Mouse (Mus musculus): Measurements from ENCODE around the gene Plppr1.

DNA sequence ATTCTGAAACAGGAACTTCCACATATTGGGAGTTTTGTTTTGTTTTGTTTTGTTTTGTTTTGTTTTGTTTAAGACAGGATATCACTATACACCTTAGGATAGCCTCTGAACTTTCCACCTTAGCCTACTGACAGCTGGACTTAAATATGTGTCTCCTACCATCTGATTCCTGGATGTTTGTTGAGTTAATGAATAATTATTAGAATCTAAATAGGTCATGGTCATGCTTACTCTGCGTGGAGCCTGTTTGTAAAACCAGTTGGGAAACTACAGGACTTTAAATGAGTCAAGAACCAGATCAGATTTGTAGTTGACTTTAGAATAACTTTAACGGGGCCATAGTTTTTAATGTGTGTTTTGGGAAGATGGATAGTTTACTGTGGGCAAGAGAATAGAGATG, 40.4 kb downstream of the Plppr1 start:
- TF ChIP-seq E2F4 (IDR thresholded peaks at IDR 0.05; ENCODE audit: insufficient read depth) (no peak), POLR2A (IDR thresholded peaks at IDR 0.05; ENCODE audit: insufficient read length, low read depth) (no peak), POLR2AphosphoS2 (IDR thresholded peaks at IDR 0.05; ENCODE audit: insufficient read length, low read depth) (no peak), TCF3 (IDR thresholded peaks at IDR 0.05; ENCODE audit: insufficient read length, low read depth) (no peak), USF1 (IDR thresholded peaks at IDR 0.05; ENCODE audit: low read depth) (no peak), MYOD1 (IDR thresholded peaks at IDR 0.05; ENCODE audit: control insufficient read depth in 1 of 3, insufficient read length in 2 of 3, low read depth in 2 of 3) (no peak), MAX (IDR thresholded peaks at IDR 0.05; ENCODE audit: low read depth) (no peak), REST (IDR thresholded peaks at IDR 0.05; ENCODE audit: insufficient read depth, insufficient read length) (no peak), TCF12 (IDR thresholded peaks at IDR 0.05; ENCODE audit: insufficient read depth, poor library complexity, severe bottlenecking) (no peak)
